Mouse (Mus musculus) adrenal gland, postnatal 10 days (tissue): ENCODE measurements around the gene Ak5. TPM values are rescaled to one million over a fixed set of nuclear protein-coding genes. Genes with fewer than 3 reads are reported as not detected.
A peak's percentile ranks its signal among the peaks of the same experiment; 100 is the strongest.

Experiments
- DNase-seq: peaks from one replicate; pipeline ENCODE4 v3.0.0; 2021; ENCODE audit warnings: mixed read lengths
- total RNA-seq, 2 experiments: library from RNA; stranded (reverse); gene quantifications; 2 replicates each; pipeline ENCODE4 v1.2.3; 2021

Gene Ak5
- total RNA-seq, 2 experiments from 2014 or later, result 3.0 to 4.1 TPM

DNA sequence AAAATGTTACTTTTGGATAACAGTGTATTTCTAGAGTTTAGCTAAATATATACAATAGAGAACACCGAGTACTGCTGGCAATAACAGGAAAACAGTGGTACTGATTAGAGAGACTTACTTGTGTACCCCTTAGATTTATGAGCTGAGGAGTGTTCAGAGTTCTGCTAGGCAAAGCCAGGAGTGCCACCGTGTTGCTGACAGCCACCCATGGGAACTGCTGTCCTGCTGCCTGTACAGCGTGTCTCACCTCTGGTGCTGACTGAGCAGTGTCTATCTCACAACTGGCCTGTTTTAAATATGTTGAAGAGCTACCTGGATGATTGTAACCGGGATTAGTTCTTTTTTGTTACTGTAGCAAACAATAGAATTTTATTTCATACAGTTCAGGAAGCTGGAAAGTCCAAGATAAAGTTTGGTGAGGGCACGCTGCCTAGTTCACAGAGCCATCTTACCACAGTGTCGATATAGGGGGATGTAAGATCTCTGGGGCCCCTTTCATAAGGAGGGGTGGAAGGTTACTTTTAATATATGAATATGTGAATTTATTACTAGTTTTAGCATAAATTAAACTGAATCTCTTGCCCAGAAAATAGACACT, 103.5 kb downstream of the Ak5 start:
- DNase-seq, result no peak

DNA sequence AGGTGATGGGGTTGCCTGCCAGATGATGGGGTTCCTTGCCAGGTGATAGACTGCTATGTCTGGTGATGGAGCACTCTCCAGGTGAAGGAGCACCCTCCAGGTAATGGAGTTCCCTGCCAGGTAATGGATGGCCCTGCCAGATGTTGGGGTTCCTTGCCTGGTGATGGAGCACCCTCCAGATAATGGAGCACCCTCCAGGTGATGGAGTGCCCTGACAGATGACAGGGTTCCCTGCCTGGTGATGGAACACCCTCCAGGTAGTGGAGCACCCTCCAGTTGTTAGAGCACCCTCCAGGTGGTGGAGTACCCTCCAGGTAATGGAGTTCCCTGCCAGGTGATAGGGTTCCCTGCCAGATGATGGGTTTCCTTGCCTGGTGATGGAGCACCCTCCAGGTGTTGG, 104.3 kb downstream of the Ak5 start:
- DNase-seq, result no peak

DNA sequence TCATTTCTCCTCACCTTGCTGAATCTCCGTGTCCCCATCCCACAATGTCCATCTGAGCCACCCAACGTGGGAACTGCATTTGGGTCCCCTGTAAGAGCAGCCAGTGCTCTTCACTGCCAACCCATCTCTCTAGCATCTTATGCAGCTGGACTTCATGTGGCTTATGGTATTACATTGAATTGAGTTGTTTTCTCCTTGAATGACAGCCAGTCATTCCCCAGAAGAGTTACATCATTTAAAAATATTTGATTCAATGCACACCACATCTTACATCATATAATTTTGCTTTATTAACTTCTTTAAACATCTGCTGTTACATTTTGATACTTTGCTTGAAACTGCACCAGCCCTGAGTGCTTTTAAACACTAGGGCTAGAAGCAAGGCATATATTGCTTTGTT, 106.5 kb downstream of the Ak5 start:
- no peak for DNase-seq

DNA sequence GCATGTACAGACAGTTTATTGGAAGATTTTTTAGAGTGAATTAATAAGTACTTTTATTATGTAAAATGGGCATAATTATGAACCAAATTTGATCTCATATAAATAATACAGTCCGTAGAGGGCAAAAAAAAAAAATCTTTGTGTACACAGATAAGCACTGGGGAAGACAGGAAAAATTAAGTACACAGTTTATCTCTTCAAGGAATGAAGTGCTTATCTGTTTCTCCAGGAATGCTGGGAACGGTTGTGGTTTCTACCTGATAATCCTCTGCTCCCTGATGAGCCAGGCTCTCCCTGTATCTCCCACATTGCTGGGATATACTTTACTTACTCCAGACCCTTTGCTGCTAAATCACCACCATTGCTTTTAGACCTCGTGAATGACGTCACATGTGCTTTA, 108.9 kb downstream of the Ak5 start:
- DNase-seq, result no peak

DNA sequence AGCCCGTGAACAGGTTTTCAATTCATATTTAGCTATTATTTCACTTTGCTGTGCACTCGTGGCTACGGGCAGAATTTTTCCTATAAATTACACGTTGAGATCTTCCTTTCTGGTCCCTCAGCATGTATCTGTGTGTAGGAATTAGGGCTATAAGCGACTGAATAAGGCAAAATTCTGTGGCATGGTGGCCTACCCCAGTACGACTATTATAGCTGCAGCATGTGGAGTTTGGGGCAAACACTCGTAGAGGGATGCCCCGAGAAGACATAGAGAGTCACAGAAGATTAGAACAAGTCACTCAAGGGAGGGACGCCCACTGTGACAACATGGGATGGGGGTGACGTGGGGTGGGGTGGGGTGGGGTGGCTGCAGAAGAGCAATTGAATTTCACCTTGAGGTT, 110.1 kb downstream of the Ak5 start:
- no peak for DNase-seq

DNA sequence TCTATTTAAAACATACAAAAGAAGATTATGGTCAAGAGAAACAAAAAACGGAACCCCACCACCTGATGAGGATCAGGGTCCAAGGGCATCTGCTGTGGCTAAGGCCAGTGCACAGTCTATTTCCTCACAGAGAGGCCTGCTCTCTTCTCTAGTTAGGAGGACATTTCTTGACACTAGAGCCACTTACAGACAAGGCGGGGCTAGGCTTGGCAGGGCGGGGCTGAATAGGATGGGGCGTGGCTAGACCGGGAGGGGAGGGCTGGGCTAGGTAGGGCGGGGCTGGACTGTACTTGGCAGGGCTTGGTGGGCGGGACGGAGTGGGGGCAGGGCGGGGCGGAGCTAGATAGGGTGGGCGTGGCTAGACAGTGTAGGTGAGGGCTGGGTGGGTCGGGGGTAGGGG, 110.5 kb downstream of the Ak5 start:
- peak; percentile 44 for DNase-seq

DNA sequence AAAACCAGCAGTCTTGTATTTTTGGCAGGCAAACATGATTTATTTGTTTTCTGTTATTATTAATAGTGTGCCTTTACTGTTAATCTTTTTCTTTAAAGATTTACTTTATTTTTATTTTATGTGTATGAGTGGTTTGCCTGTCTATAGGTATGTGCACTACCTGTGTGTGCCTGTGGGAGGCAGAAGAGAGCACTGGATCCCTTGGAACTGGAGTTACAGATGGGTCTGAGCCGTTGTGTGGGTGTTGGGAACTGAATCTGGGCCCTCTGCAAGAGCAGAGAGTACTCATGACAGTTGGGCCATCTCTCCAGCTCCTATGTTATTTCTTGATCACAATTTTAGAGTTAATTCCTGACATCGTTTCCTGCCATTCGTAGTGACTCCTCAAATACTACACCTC, 111.2 kb downstream of the Ak5 start:
- DNase-seq, result no peak

DNA sequence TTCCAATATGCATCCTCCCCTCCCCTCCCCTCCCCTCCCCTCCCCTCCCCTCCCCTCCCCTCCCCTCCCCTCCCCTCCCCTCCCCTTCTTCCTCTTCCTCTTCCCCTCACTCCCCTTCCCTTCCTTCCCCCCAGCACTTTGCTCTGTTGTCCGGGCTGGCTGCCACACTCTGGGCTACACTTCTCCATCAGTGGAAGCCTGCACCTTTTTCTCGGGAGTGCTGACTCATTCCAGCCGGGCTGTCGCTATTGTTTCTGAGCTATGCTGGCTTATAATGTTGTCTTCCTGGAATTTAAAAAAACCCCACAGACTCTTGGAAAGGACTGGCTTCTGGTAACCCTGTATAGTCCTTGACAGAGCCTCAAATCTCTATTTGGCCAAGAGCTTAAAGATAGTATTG, 111.7 kb downstream of the Ak5 start:
- no peak for DNase-seq

DNA sequence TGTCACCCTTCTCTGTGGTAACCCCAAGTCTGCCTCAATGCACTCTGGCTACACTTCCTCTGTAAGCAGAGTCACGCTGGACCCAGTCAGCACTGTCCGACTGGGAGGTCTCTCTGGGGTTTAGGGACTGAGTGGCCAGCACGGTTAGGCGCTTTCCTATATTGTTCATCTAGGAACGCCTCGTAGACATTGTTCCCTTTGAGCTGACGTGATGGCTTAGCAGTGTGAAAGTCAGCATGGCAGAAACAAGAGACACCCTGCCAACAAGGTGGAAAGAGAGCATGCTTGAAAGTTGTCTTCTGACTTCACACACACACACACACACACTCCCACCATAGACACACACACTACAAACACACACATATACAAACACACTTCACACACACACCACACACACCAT, 112.9 kb downstream of the Ak5 start:
- DNase-seq, result no peak

DNA sequence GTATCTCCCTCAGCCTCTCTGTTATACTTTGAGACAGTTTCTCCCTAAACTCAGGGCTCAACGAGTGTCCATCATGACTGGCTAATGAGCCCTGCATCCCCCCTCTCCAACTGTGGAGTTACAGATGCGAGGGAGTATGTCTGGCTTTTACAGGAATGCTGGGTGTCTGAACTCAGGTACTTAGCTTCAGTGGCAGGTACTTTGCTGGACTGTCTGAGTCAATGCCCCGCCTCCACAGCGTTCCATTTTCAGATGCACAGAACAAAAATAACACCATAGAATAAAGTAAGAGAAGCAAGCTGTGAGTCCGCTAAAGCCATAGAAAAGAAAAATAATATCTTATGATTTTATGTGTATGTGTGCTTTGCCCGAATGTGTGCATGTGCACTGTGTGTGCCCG, 113.8 kb downstream of the Ak5 start:
- DNase-seq, result no peak

DNA sequence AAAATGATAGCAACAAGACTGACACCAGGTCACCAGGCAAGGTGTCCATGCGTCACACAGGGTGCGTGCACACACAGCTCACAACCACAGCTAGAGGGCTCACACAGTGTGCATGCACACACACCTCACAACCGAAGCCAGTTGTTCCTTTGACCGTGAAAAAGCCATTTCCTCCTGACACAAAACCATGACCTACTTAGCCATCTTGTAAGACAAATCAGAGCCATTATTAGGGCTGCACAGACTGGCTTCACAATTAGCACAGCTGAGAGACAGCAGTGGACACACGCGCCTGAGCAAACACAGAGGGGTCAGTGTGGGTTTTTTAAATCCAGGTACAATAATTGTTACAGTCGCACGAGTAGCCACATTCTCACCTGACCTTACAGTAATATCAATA, 115.5 kb downstream of the Ak5 start:
- DNase-seq, result no peak

DNA sequence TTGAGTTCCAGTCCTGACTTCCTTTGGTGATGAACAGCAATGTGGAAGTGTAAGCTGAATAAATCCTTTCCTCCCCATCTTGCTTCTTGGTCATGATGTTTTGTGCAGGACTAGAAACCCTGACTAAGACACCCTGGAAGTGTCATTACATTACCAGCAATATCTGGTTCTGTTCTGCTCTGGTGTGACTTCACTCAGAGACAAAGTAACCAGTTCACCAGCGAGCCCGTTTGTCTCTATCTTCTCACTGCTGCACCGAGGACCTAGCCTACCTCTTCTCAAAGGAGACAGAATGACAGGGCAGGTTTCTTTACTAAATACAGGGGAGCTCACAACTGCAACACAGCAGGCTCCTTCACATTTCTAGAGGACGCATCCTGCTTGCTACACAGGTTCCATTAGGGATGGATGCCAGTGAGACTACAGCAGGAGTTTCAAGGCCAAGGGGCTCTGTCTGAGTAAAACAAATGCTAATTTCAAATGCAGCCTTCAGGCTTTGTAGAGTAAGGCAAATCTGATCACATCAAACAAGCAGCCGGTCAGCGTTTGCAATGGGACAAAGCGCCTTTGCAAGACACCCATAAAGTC, 117.5 kb downstream of the Ak5 start:
- DNase-seq, result no peak

DNA sequence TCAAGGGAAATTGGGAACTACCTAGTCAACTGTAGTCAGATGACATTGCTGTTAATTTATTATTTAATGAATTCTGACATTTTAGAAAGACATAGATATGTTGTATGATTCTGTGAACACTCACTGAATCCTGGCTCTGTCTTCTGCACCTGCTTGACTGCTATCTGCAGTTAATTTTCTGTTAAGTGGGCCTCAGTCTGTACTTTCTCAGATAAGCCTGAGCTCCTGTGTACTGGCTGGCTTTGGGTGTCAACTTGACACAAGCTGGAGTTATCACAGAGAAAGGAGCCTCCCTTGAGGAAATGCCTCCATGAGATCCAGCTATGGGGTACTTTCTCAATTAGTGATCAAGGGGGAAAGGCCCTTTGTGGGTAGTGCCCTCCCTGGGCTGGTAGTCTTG, 118.1 kb downstream of the Ak5 start:
- no peak for DNase-seq

DNA sequence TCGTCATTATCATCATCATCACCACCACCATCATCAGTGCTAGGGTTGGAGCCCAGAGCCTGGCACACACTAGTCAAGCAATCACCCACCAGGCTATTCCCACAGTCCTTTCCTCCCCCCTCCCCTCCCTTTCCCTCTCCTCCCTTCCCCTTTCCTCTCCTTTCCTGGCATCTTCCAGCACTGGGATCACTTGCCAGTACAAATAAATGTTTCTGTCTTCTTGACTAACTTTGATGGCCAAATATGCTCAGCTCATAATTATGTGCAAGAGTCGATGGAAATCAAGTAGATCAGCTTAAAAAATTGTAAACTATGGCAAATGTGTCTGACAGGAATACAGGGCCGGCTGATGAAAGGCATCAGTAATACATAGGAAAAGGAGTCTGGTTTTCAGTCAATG, 123.2 kb downstream of the Ak5 start:
- no peak for DNase-seq

DNA sequence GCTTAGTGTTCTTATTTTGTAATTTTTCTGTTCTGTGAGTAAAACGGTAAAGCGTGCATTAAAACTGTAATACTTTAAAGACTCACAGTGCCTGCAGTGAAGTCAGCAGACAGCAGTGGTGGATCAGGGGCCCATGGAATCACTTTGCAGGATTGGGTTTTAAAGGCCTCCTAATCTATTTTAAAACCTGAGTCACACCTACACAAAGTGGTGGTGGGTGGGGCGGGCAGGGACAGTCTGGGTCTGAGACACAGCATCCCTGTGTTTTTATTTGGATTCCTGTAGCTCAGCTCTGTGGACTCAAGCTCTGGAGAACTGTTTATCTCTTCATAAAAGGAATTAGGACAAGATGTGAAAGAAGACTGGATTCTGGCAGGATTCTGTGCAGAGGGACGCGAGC, 125.9 kb downstream of the Ak5 start:
- no peak for DNase-seq

DNA sequence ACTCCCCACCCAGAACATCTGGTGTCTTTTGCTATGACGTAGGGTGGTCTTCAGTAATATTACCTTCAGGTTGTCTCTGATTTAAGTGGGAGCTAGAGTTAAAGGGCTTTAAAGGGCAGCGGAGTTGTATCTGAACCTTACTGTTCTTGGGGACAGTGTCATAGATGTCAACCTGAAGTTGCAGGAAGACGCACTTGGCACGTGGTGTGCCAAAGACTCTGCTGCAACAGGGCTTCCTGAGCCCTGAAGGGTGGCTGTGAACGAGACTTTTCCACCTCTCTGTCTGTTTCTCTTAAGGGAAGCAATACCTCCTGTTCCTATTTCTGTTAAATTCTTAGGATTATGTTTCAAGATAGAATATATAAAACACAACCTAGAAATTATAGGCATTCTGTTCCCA, 137.8 kb downstream of the Ak5 start:
- DNase-seq, result no peak

DNA sequence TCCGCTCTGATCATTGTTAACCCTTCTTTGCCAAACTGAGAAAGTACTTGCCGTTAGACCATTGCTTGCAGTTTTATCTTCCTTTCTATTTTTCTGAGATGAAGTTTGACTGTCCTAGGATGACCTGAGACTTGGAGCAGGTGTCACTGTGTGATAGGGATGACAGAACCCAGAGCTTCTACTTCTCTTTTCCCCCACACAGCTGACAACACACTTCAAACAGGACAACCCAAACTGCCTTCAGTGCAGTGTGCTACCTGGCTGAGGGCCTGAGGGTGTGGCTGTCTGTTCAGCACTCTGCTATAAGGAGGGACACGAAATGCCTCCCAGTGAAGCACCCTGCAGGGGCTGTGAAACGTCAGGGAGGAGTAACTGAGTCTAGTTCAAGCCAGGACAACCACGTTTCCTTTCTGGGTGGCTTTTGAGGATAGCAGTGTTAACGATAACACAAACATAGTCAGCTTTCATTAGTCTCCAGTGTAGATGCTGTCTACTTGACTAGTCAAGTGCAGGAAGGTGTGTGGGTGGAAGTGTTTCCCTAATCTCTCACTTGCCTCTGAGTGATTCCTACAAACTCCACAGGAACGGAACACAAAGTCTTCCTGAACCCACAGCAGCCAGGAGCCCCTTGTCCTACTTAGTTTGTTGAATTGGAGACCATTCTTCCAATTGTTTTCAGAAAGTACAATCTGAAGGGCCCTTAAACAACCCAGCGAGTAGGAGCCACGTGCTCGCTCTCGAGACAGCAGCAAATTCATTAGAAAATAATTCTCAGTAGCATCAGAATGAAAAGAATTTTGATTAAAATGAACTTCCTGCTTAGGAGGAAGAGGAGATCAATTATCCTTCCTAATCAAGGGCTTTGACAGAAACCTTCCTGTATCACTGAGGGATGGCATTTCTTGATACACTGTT, 138.8 kb downstream of the Ak5 start:
- DNase-seq, result no peak

DNA sequence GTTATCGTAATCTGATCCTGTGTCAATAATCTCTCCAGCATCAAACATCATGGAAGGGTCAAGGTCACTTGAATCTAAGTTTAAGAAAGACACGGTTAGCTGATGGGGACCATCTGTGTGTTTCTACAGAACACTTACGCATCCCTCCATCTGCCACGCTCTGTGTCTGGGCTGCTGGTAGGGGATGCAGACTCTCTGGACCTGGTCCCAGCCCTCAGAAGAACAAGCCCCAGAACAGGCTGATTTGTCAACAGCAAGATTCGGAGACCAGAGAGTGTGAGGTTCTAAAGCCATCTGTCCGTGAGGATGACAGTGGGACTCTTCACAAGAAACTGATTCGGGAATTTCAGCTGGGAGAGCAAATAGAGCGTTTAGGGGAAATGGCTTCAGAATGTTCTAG, 141.4 kb downstream of the Ak5 start:
- DNase-seq, result no peak

DNA sequence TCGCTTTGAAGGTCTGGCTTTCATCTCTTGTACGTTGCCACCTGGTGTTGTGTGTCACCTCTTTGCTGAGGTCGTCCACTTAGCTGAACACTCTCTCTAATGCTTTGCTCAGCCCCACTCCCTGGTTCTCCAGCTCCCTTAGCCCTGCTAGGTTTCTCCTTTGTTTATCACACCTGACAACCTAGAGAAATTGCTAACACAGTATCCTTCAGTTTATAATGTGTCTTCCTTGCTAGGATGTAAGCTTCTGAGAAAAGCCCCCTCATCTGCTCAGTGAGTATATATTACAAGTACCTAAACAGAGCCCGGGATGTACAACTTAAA, 144.9 kb downstream of the Ak5 start:
- DNase-seq, result no peak

DNA sequence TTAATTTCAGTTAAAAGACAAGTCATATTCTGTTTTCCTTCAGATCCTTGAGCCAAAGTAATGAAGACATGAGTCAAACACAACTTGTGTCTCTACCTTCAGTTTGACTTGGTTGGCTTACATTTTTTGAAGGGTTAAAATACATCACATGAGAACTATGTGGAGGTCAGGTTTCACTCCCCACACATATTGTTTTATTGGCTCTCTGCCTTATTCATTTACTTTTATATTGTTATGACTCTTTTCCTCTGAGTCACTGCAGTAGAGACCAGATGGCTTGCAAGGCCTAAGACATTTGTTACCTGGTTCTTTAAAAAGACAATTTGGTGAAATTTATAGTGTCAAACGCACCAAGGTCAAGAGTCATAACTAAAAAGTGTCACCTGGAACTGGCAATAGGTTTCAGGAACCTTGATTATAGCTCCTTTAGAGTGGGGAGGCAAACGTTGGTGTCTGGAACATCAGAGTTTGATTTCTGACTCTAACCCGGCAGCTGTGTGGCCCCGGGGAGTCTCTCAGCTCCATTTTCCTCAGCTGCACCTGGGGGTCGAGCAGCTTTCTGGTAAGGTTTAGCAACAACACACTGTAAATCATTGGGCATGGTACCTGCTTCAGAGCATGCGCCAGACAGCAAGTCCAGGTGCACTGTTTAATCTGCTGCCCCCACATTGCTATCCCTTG, 145.4 kb downstream of the Ak5 start:
- no peak for DNase-seq

DNA sequence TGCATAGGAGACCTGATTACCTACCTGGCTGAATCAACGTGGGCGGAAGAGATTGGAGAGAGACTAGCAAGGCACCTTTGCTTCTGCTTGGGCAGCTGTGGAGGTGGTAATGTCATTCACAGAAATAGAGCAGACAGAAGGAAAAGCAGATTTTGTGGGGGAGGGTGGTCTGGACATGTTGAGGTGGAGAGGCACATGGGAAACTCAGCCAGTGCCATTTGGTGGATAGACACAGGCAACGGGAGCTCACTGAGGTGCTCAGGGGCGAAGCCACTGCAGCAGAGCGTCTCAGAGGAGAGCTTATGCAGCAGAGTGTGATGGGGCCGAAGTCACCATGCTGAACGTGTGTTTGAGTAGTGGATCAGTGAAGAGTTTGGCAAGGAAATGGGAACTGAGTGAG, 147.1 kb downstream of the Ak5 start:
- DNase-seq, result no peak

DNA sequence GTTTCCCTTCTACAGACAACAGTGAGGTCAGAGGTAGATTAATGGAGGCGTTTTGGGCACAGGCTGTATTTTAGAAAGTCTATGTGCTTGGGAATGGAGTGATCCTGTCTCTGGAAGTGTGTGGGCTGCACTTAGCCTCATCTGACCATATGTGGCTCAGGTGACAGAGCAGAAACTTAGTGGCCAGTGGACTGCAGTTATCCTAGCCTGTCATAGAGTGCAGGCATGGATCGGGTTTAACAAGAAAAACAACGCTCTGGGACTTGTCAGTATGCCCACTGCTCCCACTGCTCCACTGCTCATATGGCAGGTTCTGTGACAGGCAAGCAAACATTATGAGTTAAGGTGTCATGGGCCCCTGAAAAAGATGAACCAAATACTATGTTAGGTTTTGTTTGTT, 148.1 kb downstream of the Ak5 start:
- DNase-seq, result no peak

DNA sequence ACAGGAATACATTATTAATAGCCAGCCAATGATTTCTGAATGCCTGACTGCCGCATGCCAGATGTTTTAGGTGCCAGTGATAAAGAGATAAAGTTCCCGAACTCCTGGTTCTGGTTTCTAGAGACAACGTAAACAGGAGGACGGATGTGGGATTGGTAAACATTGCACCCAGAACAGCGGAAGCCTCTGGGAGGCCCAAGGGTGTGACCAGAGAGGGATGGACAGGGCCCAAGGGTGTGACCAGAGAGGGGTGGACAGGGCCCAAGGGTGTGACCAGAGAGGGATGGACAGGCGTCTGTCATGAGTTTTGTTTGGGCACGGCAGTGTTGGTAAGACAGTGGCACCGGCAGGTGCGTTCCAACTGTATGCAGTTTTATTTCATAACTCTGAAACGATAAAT, 148.6 kb downstream of the Ak5 start:
- no peak for DNase-seq
